Mouse (Mus musculus) forebrain, embryonic 13.5 days (tissue): ENCODE results near the gene 1700019N19Rik. TPM values are rescaled to one million over a fixed set of nuclear protein-coding genes. Genes with fewer than 3 reads are reported as not detected.

ENCODE experiments used
- ATAC-seq: fragments of 200-750 bp; cut with Nextera tagmentation; 2 replicates; pipeline ENCODE4 v1.8.0; 2017
- H3K27ac ChIP-seq: fragments of 300-500 bp; sonication (generic); 2 replicates; pipeline ENCODE4 v1.5.1; 2015; ENCODE audit warnings: inconsistent platforms, mild to moderate bottlenecking, moderate library complexity
- H3K27me3 ChIP-seq: fragments of 300-500 bp; sonication (generic); 2 replicates; pipeline ENCODE4 v1.6.1; 2015; ENCODE audit warnings: mild to moderate bottlenecking, inconsistent platforms
- H3K36me3 ChIP-seq: fragments of 300-500 bp; sonication (generic); 2 replicates; pipeline ENCODE4 v1.6.1; 2015; ENCODE audit warnings: mild to moderate bottlenecking, inconsistent platforms; ENCODE audit not compliant: poor library complexity, severe bottlenecking
- H3K4me1 ChIP-seq: fragments of 300-500 bp; sonication (generic); 2 replicates; pipeline ENCODE4 v1.6.1; 2015; ENCODE audit warnings: inconsistent platforms
- H3K4me2 ChIP-seq: fragments of 300-500 bp; sonication (generic); 2 replicates; pipeline ENCODE4 v1.6.1; 2015; ENCODE audit warnings: inconsistent platforms, mild to moderate bottlenecking, moderate library complexity
- H3K4me3 ChIP-seq: fragments of 300-500 bp; sonication (generic); 2 replicates; pipeline ENCODE4 v1.5.1; 2015; ENCODE audit warnings: mild to moderate bottlenecking, inconsistent platforms
- H3K9ac ChIP-seq: fragments of 300-500 bp; sonication (generic); 2 replicates; pipeline ENCODE4 v1.6.1; 2015; ENCODE audit warnings: mild to moderate bottlenecking, inconsistent platforms
- H3K9me3 ChIP-seq: fragments of 300-500 bp; sonication (generic); replicated peaks from 2 replicates; pipeline ENCODE4 v1.6.1; 2016; ENCODE audit warnings: inconsistent platforms
- WGBS: fragments of 180-500 bp; shearing (Covaris S2); methylation state at CpG from one replicate; pipeline ENCODE4 v1.1.7; 2015; 5-methylcytosine and 5-hydroxymethylcytosine counted together
- polyA plus RNA-seq: library from polyadenylated mRNA; unstranded; fragments of >200 nt; fragmentation: Nextera tagmentation; extraction: Ambion mirVana; gene quantifications from 2 replicates; pipeline ENCODE4 v1.2.1, GENCODE M21; 2015

1700019N19Rik gene
- polyA plus RNA-seq, 1 experiment from 2014 or later, result not detected

DNA sequence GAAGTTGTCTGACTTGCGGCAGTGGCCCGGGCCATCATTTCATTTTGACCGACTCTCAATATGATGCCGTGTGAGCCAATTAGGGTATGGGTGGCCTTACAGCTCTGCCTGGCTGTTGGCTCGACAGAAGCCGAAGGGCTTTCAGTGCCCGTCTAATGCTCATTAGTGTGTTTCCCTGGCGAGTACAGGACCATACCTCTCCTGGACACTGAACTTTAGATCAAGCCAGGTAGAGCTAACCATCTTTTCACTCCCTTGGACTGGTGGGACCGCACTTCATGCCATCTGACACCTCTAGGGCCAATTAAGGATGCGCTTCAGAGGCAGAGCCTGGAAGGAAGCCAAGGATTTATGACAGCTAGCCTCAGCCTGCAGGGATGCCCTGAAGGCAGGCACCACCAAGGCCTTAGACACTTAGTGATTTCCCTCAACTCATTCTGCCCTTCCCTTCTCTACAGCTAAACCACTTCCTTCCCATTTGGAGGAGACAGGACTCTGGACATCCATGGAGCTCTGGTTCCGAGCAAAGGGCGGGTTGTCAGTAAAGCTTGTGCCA lies 931 bp upstream of the 1700019N19Rik start:
- 0 out of 2 replicates have a peak, but pooled peaks have one; percentile 13 for ATAC-seq
- no peaks in the 10 kb centered on the region for H3K27me3 ChIP-seq
- H3K4me2 ChIP-seq, result no peak overlapping the region
- H3K27ac ChIP-seq, result no peak overlapping the region
- H3K9ac ChIP-seq, result no peak overlapping the region
- peaks cover 16% of the 10 kb centered on the region for H3K36me3 ChIP-seq
- H3K4me3 ChIP-seq, result no peak overlapping the region
- no peaks in the 10 kb centered on the region for H3K9me3 ChIP-seq
- WGBS, result 65% methylated on average over 12 of the region's 12 CpGs
- peaks cover 9% of the 10 kb centered on the region for H3K4me1 ChIP-seq

DNA sequence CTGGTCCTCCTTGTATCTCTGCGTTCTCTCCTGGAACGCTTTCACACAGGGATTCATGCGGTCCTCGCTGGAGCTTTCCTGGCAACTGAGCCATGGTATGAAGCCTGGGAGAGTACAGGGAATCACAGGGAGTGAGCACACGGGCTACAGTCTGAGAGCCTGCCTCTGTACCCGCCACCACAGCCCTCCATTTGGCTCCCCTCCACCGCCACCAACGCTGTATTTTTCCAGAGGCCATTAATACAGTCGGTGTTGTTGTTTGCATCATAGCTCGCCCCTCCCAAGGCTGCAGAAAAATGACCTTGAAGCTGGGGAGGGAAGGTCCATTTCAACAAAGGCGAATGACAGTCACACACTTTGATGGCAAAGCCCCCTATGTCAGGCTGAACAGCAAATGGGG lies 5.1 kb downstream of the 1700019N19Rik start:
- Histone ChIP-seq H3K9ac (0 out of 2 replicates have a peak overlapping the region, but pooled peaks have one; percentile 21), H3K9me3 (no peaks in the 10 kb centered on the region), H3K36me3 (no peaks in the 10 kb centered on the region), H3K27me3 (no peaks in the 10 kb centered on the region), H3K4me3 (no peak overlapping the region), H3K27ac (peak overlapping the region; percentile 57), H3K4me1 (peaks cover 8% of the 10 kb centered on the region; the same call in 1 of the 2 replicates), H3K4me2 (no peak overlapping the region)
- WGBS, result 62% methylated on average over 11 of the region's 11 CpGs
- 0 out of 2 replicates have a peak, but pooled peaks have one; percentile 61 for ATAC-seq

DNA sequence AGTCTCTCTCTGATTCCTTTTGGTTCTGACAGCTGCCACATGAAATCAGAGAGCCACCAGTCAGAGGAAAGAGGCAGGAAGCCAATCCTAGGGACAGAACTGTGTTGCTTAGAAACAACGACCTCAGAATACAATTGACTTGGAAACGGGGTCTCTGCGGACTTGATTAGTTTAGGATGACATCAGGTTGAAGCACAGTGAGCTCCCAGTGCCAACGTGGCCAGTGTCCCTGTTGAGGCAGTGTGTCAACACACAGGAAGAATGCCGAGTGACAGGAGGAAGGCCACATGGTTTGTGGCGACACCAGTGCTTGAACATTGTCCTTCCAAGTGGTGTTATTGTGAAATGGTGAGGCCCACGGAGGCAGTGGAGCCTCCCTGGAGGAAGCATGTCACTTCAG lies 10.3 kb downstream of the 1700019N19Rik start:
- no peak overlapping the region for H3K9ac ChIP-seq
- no peak overlapping the region for H3K4me3 ChIP-seq
- no peak for ATAC-seq
- no peak overlapping the region for H3K27ac ChIP-seq
- no peaks in the 10 kb centered on the region for H3K27me3 ChIP-seq
- H3K4me2 ChIP-seq, result no peak overlapping the region
- H3K4me1 ChIP-seq, result peaks cover 15% of the 10 kb centered on the region
- H3K36me3 ChIP-seq, result no peaks in the 10 kb centered on the region
- H3K9me3 ChIP-seq, result no peaks in the 10 kb centered on the region
- 35% methylated on average over 7 of the region's 7 CpGs for WGBS

DNA sequence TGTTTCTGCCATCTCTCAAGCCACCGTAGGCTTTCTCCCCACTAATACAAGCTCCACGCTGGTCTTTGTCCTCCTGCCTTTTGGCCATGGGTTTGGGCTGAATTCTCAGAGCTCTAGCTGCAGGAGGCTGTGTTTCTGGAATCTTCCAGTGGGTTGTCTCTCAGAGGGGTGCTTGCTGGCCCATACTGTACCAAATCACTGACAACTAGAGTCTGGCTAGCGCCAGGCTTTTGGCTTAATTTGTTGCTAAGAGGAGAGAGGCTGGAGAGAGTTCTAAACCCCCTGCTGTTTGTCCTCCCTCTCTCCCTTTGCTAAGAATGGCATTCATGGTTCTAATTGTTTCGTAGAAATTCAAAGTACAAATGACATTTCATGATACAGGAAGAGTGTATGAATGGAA lies 12.7 kb downstream of the 1700019N19Rik start:
- no peaks in the 10 kb centered on the region for H3K27me3 ChIP-seq
- H3K27ac ChIP-seq, result no peak overlapping the region
- H3K4me2 ChIP-seq, result no peak overlapping the region
- H3K9me3 ChIP-seq, result no peaks in the 10 kb centered on the region
- no peaks in the 10 kb centered on the region for H3K36me3 ChIP-seq
- no peak overlapping the region for H3K9ac ChIP-seq
- H3K4me3 ChIP-seq, result no peak overlapping the region
- peaks cover 12% of the 10 kb centered on the region for H3K4me1 ChIP-seq
- 14% methylated on average over 4 of the region's 4 CpGs for WGBS
- ATAC-seq, result no peak

DNA sequence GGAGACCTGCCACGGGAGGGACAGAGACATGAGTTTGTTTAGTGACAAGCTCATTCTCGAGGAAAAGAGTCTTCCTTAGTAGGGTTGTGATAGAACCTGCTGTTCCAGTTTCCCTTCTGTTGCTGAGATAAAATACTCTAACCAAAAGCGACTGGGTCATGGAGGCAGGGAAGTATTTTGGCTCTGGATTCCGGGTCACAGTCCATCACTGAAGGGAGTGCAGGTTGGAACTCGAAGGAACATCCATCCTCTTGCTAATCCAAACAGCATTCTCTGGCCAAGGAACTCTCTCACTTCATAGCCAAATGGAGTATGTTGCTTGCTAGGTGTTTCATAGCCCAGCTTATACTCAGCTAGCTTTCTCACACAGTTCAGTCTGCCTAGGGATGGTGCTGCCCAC lies 17.8 kb downstream of the 1700019N19Rik start:
- Histone ChIP-seq H3K27ac (no peak overlapping the region), H3K9me3 (no peaks in the 10 kb centered on the region), H3K9ac (no peak overlapping the region), H3K27me3 (no peaks in the 10 kb centered on the region), H3K36me3 (no peaks in the 10 kb centered on the region), H3K4me3 (no peak overlapping the region), H3K4me2 (no peak overlapping the region), H3K4me1 (peaks cover 3% of the 10 kb centered on the region)
- ATAC-seq, result no peak
- 78% methylated on average over 5 of the region's 5 CpGs for WGBS

DNA sequence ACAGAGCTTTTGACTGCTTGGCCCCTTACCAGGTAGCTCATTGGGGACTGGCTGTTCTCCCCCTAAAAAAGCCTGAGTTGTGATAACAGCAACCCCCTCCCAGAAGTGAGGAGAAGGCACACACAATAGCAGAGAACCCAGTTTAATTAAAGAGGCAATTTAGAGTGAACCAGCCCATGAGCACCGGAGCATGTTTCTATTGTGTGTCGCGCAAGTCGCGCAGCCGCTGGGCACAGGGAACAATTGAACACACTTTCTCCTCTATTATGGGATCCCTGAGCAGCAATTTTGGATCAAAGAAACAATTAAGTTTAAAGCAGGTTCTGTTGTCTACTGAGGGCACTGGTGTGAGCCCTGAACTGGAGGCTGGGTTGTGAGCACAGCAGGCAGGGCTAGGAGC lies 26.9 kb downstream of the 1700019N19Rik start:
- no peak for ATAC-seq
- peak overlapping the region; percentile 17; the same call in 1 of the 2 replicates for H3K4me2 ChIP-seq
- H3K9me3 ChIP-seq, result no peaks in the 10 kb centered on the region
- peaks cover 19% of the 10 kb centered on the region for H3K4me1 ChIP-seq
- peaks cover 9% of the 10 kb centered on the region; the same call in 1 of the 2 replicates for H3K27me3 ChIP-seq
- WGBS, result 5% methylated on average over 6 of the region's 6 CpGs
- H3K9ac ChIP-seq, result no peak overlapping the region
- H3K4me3 ChIP-seq, result no peak overlapping the region
- no peak overlapping the region for H3K27ac ChIP-seq
- H3K36me3 ChIP-seq, result no peaks in the 10 kb centered on the region

DNA sequence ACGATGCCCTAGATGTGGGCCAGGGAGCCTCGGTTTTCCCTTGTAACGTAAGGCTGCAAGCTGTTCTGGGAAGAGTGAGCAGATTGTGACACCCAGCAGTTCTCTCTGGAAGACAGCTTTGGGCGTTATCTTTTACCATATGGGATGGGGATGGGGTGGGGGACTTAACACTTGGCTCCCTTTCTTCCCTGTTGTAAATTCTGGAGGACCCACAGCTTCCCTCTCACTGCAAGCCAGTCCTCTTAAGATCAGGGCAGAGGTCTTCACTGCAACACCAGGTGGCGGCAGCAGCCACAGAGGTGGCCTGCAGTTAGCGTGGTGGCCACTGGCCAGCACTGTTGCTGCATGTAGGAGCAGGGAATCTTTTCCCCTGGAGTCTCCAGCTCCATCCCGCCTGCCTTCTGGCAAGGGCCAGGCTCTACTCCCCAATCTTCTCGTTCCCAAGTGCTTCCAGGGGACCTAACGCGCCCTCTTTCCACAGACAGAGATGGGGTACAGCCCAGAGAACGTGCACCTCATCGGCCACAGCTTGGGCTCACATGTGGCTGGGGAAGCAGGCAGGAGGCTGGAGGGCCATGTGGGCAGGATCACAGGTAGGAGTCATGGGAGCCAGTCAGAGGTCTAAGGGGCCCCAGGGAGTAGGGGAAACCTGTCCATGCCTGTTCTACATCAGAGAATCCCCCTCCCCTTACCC lies 31.3 kb downstream of the 1700019N19Rik start:
- H3K4me3 ChIP-seq, result no peak overlapping the region
- no peaks in the 10 kb centered on the region for H3K36me3 ChIP-seq
- no peak overlapping the region; the same call in 1 of the 2 replicates for H3K4me2 ChIP-seq
- peaks cover 18% of the 10 kb centered on the region for H3K4me1 ChIP-seq
- no peak overlapping the region for H3K9ac ChIP-seq
- H3K27me3 ChIP-seq, result peaks cover 9% of the 10 kb centered on the region; the same call in 1 of the 2 replicates
- 9% methylated on average over 12 of the region's 12 CpGs for WGBS
- ATAC-seq, result peak; percentile 91
- no peaks in the 10 kb centered on the region for H3K9me3 ChIP-seq
- peak overlapping the region; percentile 51 for H3K27ac ChIP-seq

DNA sequence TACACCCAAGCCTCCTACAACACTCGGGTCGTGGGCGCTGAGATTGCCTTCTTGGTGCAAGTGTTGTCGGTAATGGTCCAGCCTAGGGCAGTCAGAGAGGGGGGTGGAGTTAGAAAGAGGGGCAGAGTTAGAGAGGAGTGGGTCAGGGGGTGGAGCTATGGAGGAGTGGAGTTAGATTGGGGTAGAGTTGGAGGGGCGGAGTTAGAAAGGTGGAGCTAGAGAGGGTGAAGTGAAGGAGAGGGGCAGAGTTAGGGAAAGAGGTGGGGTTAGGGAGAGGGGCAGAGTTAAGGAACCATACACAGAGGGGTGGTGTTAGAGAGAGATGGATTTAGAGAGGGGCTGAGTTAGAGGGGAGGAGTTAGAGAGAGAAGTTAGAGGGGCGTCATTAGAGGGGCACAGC lies 31.9 kb downstream of the 1700019N19Rik start:
- ATAC-seq, result peak; percentile 54; the same call in 1 of the 2 replicates
- no peaks in the 10 kb centered on the region for H3K9me3 ChIP-seq
- peaks cover 9% of the 10 kb centered on the region; the same call in 1 of the 2 replicates for H3K27me3 ChIP-seq
- no peak overlapping the region for H3K27ac ChIP-seq
- no peak overlapping the region for H3K9ac ChIP-seq
- no peak overlapping the region for H3K4me3 ChIP-seq
- no peaks in the 10 kb centered on the region for H3K36me3 ChIP-seq
- H3K4me1 ChIP-seq, result peaks cover 12% of the 10 kb centered on the region
- no peak overlapping the region for H3K4me2 ChIP-seq
- 32% methylated on average over 6 of the region's 6 CpGs for WGBS

DNA sequence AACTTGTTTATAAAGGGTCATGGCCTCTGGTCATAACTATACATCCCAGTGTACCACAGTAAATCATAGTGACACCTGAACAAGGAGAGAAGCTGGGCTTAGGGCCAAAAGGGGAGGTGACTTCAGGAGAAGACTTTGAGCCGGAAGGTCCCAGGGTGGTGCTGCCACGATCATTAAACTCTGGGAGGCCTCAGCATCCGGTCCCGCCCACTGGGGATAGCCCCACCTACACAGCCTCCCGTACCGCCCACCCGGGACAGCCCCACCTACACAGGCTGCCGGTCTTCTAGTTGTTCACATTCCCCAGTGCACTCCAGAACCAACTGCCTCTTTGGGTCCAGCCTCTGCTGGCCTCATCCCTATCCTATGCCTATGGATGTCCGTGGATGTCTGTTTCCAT lies 34.8 kb downstream of the 1700019N19Rik start, which contains the start of gene Pnliprp2:
Pnliprp2 (plus strand) TSS at position 297 of the 400 bp plus-strand sequence.
- Histone ChIP-seq H3K4me2 (no peak within 1 kb of the TSS), H3K36me3 (no peaks in the 10 kb centered on the region), H3K9ac (no peak within 1 kb of the TSS), H3K4me3 (no peak within 1 kb of the TSS), H3K27me3 (peaks cover 2% of the 10 kb centered on the region; the same call in 1 of the 2 replicates), H3K27ac (no peak within 1 kb of the TSS), H3K4me1 (peaks cover 5% of the 10 kb centered on the region), H3K9me3 (no peaks in the 10 kb centered on the region)
- no peak for ATAC-seq
- WGBS, result 66% methylated on average over 9 of the region's 9 CpGs

DNA sequence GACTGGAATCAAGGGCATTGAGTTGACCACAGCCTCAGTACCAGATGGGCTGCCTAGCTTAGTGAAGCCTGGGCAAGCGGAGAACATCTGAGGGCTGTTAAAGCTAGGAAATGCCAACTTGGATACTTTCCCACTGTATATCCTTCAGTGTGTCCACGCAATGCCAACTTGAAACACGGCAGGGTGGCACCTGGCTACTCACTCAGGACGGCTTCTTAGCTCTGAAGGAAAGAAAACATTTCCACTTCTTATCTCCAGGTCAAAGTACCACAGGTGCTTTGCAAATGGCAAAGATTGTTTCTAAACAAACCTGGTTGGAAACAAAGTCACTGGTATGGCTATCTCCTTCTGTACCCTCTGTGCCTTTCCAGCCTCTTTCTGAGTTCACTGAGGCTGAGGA lies 35.4 kb downstream of the 1700019N19Rik start:
- no peak for ATAC-seq
- H3K9ac ChIP-seq, result no peak overlapping the region
- H3K27ac ChIP-seq, result no peak overlapping the region
- no peak overlapping the region for H3K4me3 ChIP-seq
- 92% methylated on average over 4 of the region's 4 CpGs for WGBS
- H3K4me1 ChIP-seq, result peaks cover 5% of the 10 kb centered on the region
- H3K9me3 ChIP-seq, result peaks cover 2% of the 10 kb centered on the region; the same call in 1 of the 2 replicates
- H3K36me3 ChIP-seq, result no peaks in the 10 kb centered on the region
- H3K4me2 ChIP-seq, result no peak overlapping the region
- H3K27me3 ChIP-seq, result no peaks in the 10 kb centered on the region

DNA sequence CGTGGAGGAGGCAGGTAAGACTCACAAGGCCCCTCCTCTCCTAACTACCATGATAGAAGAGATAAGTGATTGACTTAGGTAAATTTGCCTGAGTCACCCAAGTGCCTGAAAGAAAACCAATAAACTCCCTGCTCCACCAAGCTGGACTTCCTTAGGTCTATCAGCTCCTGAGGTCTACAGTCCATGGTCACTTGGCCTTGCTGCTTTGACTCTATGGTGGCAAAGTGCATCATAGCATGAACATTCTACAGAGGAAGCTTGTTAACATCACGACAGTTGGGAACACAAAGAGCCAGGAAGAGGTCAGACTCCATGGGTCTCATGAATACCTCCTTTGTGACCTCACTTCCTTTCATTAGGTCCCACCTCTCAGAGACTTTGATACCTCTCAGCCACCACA lies 42.8 kb downstream of the 1700019N19Rik start:
- Histone ChIP-seq H3K9me3 (peaks cover 2% of the 10 kb centered on the region; the same call in 1 of the 2 replicates), H3K4me2 (no peak overlapping the region), H3K9ac (no peak overlapping the region), H3K36me3 (no peaks in the 10 kb centered on the region), H3K27me3 (no peaks in the 10 kb centered on the region), H3K4me3 (no peak overlapping the region), H3K4me1 (no peaks in the 10 kb centered on the region), H3K27ac (no peak overlapping the region)
- no peak for ATAC-seq
- 70% methylated on average over 2 of the region's 2 CpGs for WGBS

DNA sequence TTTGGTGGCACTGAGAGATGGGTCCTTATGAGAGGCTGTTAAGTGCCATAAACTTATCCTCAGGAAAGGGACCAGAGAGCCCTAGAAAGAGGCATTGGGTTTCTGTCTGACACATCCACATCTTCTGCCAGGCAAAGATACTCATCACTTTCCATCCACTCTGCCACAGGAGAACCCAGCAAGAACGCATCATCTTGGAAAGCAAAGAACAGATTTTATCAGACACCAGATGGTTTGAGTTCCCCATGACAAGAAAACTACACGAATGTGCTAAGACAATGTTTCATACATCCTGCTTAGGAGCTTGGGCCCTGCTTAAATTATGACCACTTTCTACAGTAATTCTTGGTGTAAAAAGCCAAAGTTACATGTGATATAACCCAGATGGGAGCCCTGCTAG lies 43.4 kb downstream of the 1700019N19Rik start:
- peaks cover 2% of the 10 kb centered on the region; the same call in 1 of the 2 replicates for H3K9me3 ChIP-seq
- ATAC-seq, result no peak
- no peaks in the 10 kb centered on the region for H3K27me3 ChIP-seq
- WGBS, result 89% methylated on average over 2 of the region's 2 CpGs
- H3K9ac ChIP-seq, result no peak overlapping the region
- no peaks in the 10 kb centered on the region for H3K4me1 ChIP-seq
- no peak overlapping the region for H3K27ac ChIP-seq
- H3K4me2 ChIP-seq, result no peak overlapping the region
- H3K4me3 ChIP-seq, result no peak overlapping the region
- no peaks in the 10 kb centered on the region for H3K36me3 ChIP-seq
